Mouse (Mus musculus) G1E (cell line): ENCODE measurements around the gene Tmtc4.

Source experiments
- CTCF ChIP-seq: IDR thresholded peaks from 2 replicates; pipeline ENCODE4 v1.5.1; 2012; ENCODE audit warnings: low read depth, low read length, inconsistent platforms, mixed read lengths
- GATA1 ChIP-seq: IDR thresholded peaks from 2 replicates; pipeline ENCODE4 v1.6.1; 2012; ENCODE audit warnings: borderline replicate concordance, low read length, inconsistent platforms, mixed read lengths
- POLR2AphosphoS5 ChIP-seq: IDR thresholded peaks from 2 replicates; pipeline ENCODE4 v1.6.1; 2012; ENCODE audit warnings: low read depth, low read length, inconsistent platforms; ENCODE audit not compliant: insufficient replicate concordance
- TAL1 ChIP-seq: conservative IDR thresholded peaks from 2 replicates; pipeline ENCODE4 v1.6.1; 2012; ENCODE audit warnings: low read depth, low read length, inconsistent platforms, mixed read lengths

DNA sequence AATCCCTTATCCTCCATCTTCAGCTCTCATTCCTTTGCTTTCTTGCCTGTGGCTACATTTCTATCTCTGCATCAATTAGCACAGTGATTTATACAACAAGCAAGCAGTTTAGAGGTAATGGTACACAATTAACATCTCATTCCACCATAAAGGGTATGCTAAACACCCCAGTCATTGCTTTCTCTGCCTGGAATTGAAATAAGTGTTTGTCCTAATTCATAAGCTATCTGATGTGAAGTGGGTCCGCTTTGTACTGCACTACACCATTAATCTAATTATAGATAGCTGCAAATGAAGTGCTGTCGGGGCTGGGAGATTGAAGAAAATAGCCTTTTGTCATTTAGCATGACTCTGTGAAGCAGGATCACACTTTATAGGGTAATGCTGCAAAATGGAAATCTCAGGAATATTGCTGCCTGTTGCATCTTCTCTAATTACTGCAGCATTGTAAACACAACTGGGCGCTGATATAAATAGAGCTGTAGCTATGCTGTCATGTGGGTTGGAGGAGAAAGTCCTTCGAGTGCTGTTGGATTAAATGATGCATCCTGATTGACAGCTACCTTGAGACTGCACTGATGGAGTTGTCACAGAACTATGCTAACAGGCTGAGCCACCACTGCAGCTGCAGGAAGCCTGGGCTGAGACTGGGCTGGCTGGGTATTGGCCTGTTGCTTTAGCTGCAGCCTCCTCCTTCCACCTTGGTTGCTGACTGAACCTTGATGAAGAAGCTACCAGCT, 111.8 kb downstream of the Tmtc4 start:
- TF ChIP-seq CTCF (no peak), GATA1 (no peak), TAL1 (no peak), POLR2AphosphoS5 (no peak)
